Mouse (Mus musculus): ENCODE results near the gene Ripor1.

- TF ChIP-seq POLR2A (IDR thresholded peaks at IDR 0.05; ENCODE audit: low read depth, low read length) (no peak), CTCF (IDR thresholded peaks at IDR 0.05; ENCODE audit: extremely low read depth, insufficient read length, insufficient replicate concordance, low read depth, low read length) (no peak)
Observed at GRCm38 (mm10) chr8:105623679-105624245, 18.7 kb downstream of the Ripor1 start.
